Mouse (Mus musculus): Measurements from ENCODE around the gene Mrps12. TPM values are rescaled to one million over a fixed set of nuclear protein-coding genes. Genes with fewer than 3 reads are reported as not detected.

The Mrps12 gene
- total and polyA plus RNA-seq, 3 experiments: 126 to 137 TPM; not detected in 1

DNA sequence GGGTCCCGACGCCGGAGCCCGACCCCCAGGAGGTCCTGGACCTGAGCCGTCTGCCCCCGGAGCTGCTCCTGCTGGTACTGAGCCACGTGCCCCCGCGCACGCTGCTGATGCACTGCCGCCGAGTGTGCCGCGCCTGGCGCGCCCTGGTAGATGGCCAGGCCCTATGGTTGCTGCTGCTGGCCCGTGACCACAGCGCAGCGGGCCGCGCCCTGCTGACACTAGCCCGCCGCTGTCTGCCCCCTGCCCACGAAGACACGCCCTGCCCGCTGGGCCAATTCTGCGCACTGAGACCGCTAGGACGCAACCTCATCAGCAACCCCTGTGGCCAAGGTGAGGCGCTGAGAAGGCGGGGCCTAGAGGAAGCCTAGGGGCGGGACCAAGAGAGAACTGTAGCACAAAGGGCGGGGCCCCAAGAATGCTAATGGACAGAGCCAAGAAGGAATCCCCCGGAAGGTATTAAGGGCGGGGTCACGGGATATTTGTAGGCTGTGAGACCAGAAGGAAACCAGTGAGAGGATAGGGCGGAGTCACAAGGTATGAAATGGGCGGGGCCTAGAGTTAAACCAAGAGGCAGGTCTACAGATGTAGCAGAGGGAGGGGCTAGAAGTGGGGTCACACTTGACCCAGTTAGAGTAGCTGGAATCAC lies 48.2 kb downstream of the Mrps12 start:
- Histone ChIP-seq H3K27me3 (ENCODE audit: control insufficient read depth in 1 of 2, insufficient read depth in 2 of 2, low read length in 2 of 2) (peaks cover 0 to 2% of the 10 kb centered on the region in 2 experiments; a peak in 3 of 4 replicates), H3K4me1 (ENCODE audit: control insufficient read depth in 1 of 2, insufficient read depth in 2 of 2, low read length in 2 of 2) (peaks cover 0 to 3% of the 10 kb centered on the region in 2 experiments; a peak in 2 of 4 replicates), H3K4me3 (ENCODE audit: control insufficient read depth in 1 of 2, insufficient read depth in 1 of 2, low read depth in 2 of 2, low read length in 2 of 2) (no peak overlapping the region), H3K79me2 (ENCODE audit: control insufficient read depth, insufficient read depth, low read length, poor library complexity) (no peaks in the 10 kb centered on the region), H3K9me3 (replicated peaks; ENCODE audit: insufficient read depth, low read length) (no peaks in the 10 kb centered on the region), H3K9ac (ENCODE audit: control insufficient read depth, low read depth, low read length, poor library complexity, severe bottlenecking) (no peak overlapping the region), H3K27ac (ENCODE audit: control insufficient read depth, low read depth, low read length) (no peak overlapping the region), H3K36me3 (ENCODE audit: control insufficient read depth in 1 of 2, insufficient read depth in 2 of 2, low read length in 2 of 2) (no peaks in the 10 kb centered on the region)
- no peak for DNase-seq (ENCODE audit: low read depth, low spot score)
- TF ChIP-seq E2F4 (IDR thresholded peaks at IDR 0.05; ENCODE audit: borderline replicate concordance, low read depth, low read length) (no peak), POLR2AphosphoS2 (IDR thresholded peaks at IDR 0.05; ENCODE audit: low read length) (no peak), NELFE (IDR thresholded peaks at IDR 0.05; ENCODE audit: low read depth, low read length) (no peak), BHLHE40 (IDR thresholded peaks at IDR 0.05; ENCODE audit: borderline replicate concordance, low read depth, low read length) (no peak), ZKSCAN1 (IDR thresholded peaks at IDR 0.05; ENCODE audit: low read depth, low read length) (no peak), GATA1 (IDR thresholded peaks at IDR 0.05; ENCODE audit: low read depth, low read length) (no peak), ZNF384 (IDR thresholded peaks at IDR 0.05; ENCODE audit: low read depth, low read length) (no peak), HCFC1 (IDR thresholded peaks at IDR 0.05; ENCODE audit: low read depth, low read length) (no peak), ZMIZ1 (IDR thresholded peaks at IDR 0.05; ENCODE audit: low read depth, low read length) (no peak), MYB (IDR thresholded peaks at IDR 0.05; ENCODE audit: low read depth, low read length) (no peak), UBTF (IDR thresholded peaks at IDR 0.05; ENCODE audit: borderline replicate concordance, insufficient read depth, low read depth, low read length) (no peak), ZC3H11A (IDR thresholded peaks at IDR 0.05; ENCODE audit: low read depth, low read length) (no peak), JUND (IDR thresholded peaks at IDR 0.05; ENCODE audit: low read depth, low read length) (no peak), USF1 (IDR thresholded peaks at IDR 0.05; ENCODE audit: low read depth, low read length) (no peak), MYC (IDR thresholded peaks at IDR 0.05; ENCODE audit: low read depth, low read length) (no peak), EP300 (IDR thresholded peaks at IDR 0.05; ENCODE audit: low read depth in 1 of 2, low read length in 2 of 2) (no peak), MAFK (IDR thresholded peaks at IDR 0.05; ENCODE audit: borderline replicate concordance, low read depth, low read length) (no peak)

DNA sequence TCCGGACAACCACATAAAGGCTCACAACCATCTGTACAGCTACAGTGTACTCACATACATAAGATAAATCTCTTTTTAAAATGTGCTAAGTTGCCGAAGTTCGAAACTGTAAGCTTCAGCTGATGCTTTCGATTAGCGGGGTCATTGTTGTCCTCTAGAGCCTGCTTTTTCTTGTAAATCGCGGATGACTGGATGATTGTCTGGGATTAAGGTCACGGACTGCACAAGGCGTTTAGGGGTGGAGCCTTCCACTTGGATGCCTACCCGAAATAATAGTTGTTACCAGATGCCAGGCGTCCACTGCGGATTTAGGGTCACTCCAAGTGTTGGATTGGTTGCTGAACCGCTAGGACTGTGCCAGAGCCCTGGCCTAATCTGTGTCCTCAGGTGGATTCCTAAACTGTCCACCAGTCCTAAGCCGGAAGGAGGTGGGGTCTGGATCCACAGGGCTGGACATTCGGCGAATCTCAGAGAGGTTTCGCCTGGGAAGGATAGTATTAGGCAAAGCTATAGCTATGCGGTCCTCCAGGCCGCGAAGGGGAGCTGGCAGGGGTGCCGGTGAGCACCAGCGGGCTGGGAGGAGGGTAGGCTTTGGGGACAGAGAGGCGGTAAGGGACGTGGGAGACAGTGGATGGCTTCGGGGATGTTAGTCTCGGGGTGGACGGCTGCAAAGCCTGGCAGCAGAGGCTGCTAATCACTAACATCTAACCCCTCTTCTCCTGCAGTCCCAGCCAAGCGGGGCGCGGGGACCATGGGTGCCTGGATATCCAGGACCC lies 48.9 kb downstream of the Mrps12 start, which contains the start of gene Fbxo27:
TSS of gene Fbxo27 (plus strand) at position 305 of the 776 bp plus-strand sequence.
- no peak for DNase-seq (ENCODE audit: low read depth, low spot score)
- H3K9me3 ChIP-seq (replicated peaks; ENCODE audit: insufficient read depth, low read length): no peaks in the 10 kb centered on the region
- H3K27ac ChIP-seq (ENCODE audit: control insufficient read depth, low read depth, low read length): no peak within 1 kb of the TSS
- peaks cover 0 to 2% of the 10 kb centered on the region in 2 experiments for H3K27me3 ChIP-seq (ENCODE audit: control insufficient read depth in 1 of 2, insufficient read depth in 2 of 2, low read length in 2 of 2)
- H3K4me3 ChIP-seq (ENCODE audit: control insufficient read depth in 1 of 2, insufficient read depth in 1 of 2, low read depth in 2 of 2, low read length in 2 of 2): no peak within 1 kb of the TSS
- TF ChIP-seq BHLHE40 (IDR thresholded peaks at IDR 0.05; ENCODE audit: borderline replicate concordance, low read depth, low read length): no peak
- TF ChIP-seq ZC3H11A (IDR thresholded peaks at IDR 0.05; ENCODE audit: low read depth, low read length): no peak
- no peak for TF ChIP-seq NELFE (IDR thresholded peaks at IDR 0.05; ENCODE audit: low read depth, low read length)
- no peak for TF ChIP-seq KAT2A (conservative IDR thresholded peaks at IDR 0.05; ENCODE audit: low read depth, low read length)
- no peak for TF ChIP-seq MEF2A (IDR thresholded peaks at IDR 0.05; ENCODE audit: extremely low read depth, insufficient replicate concordance, low read depth, low read length, poor library complexity, severe bottlenecking)
- TF ChIP-seq ZKSCAN1 (IDR thresholded peaks at IDR 0.05; ENCODE audit: low read depth, low read length): no peak
- no peak for TF ChIP-seq JUND (IDR thresholded peaks at IDR 0.05; ENCODE audit: low read depth, low read length)
- no peak for TF ChIP-seq TCF12 (IDR thresholded peaks at IDR 0.05; ENCODE audit: low read depth, low read length)
- no peak for TF ChIP-seq SMC3 (IDR thresholded peaks at IDR 0.05; ENCODE audit: low read depth, low read length)
- TF ChIP-seq POLR2A (IDR thresholded peaks at IDR 0.05; ENCODE audit: control insufficient read depth in 1 of 2, insufficient read depth in 1 of 2, low read depth in 1 of 2, low read length in 2 of 2, poor library complexity in 1 of 2): no peak
- no peak for TF ChIP-seq TBP (IDR thresholded peaks at IDR 0.05; ENCODE audit: low read depth, low read length)
- TF ChIP-seq ETS1 (IDR thresholded peaks at IDR 0.05; ENCODE audit: low read depth, low read length): no peak
- no peak for TF ChIP-seq ZMIZ1 (IDR thresholded peaks at IDR 0.05; ENCODE audit: low read depth, low read length)
- no peak for TF ChIP-seq ELF1 (IDR thresholded peaks at IDR 0.05; ENCODE audit: low read depth, low read length)
- no peak for TF ChIP-seq CTCF (IDR thresholded peaks at IDR 0.05 in 2 of 3, conservative IDR thresholded peaks at IDR 0.05 in 1 of 3; ENCODE audit: control insufficient read depth in 1 of 3, insufficient read depth in 1 of 3, low read depth in 2 of 3, low read length in 3 of 3, poor library complexity in 1 of 3, severe bottlenecking in 1 of 3)
- TF ChIP-seq POLR2AphosphoS5 (IDR thresholded peaks at IDR 0.05; ENCODE audit: borderline replicate concordance, low read depth, low read length): no peak
- no peak for TF ChIP-seq TAL1 (IDR thresholded peaks at IDR 0.05; ENCODE audit: low read length)
- TF ChIP-seq GATA1 (IDR thresholded peaks at IDR 0.05; ENCODE audit: low read depth, low read length): no peak
- peaks cover 0 to 3% of the 10 kb centered on the region in 2 experiments; a peak in 2 of 4 replicates for H3K4me1 ChIP-seq (ENCODE audit: control insufficient read depth in 1 of 2, insufficient read depth in 2 of 2, low read length in 2 of 2)
- H3K36me3 ChIP-seq (ENCODE audit: control insufficient read depth in 1 of 2, insufficient read depth in 2 of 2, low read length in 2 of 2): no peaks in the 10 kb centered on the region
- H3K79me2 ChIP-seq (ENCODE audit: control insufficient read depth, insufficient read depth, low read length, poor library complexity): no peaks in the 10 kb centered on the region
- no peak within 1 kb of the TSS for H3K9ac ChIP-seq (ENCODE audit: control insufficient read depth, low read depth, low read length, poor library complexity, severe bottlenecking)
